Mouse (Mus musculus): Measurements from ENCODE around the gene Ptpn9.

Gene Ptpn9

DNA sequence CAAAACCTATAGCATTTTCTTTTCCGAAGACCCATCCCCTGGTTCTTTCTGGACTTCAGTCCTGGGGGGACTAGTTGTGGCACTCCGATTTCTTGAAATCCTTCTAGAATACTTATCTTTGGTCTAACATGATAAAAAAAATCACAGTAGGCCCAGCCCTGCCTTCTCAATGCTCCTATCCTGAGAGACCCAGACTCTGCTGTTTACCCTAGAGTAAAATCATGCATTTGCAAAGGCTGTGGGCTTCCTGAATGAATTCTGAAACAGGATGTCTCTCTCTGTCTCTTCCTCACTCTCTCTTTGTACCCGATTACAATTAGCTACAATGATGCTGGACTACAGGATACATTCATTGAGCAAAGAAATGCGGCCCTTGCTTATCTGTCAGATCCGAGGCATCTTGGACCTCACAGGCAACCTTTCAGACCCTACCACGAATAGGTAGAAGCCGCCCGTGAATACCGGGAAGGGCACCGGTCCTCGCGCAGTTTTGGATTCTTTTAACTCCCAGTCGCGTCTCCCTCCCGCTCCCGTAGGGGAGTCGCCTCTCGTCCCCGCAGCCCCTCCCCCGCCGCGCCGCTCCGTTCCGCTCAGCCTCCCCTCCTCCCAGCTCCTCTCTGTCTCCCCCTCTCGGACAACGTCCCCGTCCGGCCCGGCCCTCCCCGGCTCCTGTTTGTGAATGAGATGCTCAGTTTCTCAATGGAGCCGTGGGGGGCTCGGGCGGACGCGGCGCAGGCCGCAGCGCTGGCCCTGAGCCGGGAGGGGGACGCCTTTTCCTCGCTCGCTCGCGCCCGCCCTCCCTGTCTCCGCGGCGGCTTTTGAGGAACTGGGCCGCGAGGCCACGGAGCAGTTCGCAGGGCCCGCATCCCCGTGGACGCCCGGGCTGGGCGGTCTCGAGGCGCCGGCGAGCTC is at the start of gene Ptpn9:
Gene Ptpn9 (plus strand): TSS at position 638 of the 912 bp plus-strand sequence.
- 3% methylated on average over 62 of the region's 62 CpGs for WGBS

GRCm38 (mm10) chr9:56947481-56947880 is 47.2 kb upstream of the Ptpn9 start:
- WGBS = 21% methylated on average over 3 of the region's 3 CpGs

DNA sequence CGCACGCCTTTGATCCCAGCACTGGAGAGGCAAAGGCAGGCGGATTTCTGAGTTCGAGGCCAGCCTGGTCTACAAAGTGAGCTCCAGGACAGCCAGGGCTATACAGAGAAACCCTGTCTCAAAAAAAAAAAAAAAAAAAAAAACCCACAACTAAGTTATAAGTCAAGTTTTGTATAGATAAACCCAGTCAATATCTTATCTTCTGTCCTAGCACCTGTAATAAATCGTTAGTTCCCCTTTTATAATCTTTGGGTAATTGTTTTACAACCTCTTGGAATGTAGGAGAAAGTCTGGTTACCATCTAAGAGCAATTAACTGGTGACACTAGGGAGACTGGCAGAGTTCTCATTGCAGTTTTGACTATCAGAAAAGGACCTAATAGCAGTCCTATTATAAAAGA is 46.0 kb upstream of the Ptpn9 start:
- WGBS = 89% methylated on average over 5 of the region's 5 CpGs

DNA sequence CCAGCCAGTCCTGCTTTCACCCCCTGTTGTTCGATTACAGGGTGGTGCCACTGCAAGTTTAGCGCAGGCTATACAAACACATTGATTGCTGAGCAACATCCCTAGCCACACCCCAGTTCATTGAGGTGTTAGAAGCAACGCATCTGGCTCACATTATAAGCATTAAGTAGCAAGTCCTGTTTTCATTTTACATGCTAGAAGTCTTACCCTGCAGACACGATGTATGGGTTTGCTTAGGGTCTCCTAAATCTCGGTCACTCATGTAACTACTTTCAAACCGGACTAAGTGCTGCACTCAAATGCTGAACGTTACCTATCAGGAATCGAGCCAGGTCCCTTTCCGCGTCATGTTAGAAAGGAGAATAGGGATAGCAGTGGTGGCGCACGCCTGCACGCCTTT is 45.0 kb upstream of the Ptpn9 start:
- 24% methylated on average over 13 of the region's 13 CpGs for WGBS

- WGBS = under 1% methylated on average over 50 of the region's 50 CpGs
These were observed 44.0 kb upstream of the Ptpn9 start, which contains the start of gene Snupn for GRCm38 (mm10) chr9:56950414-56951400. Gene Snupn, plus strand, starts transcription at chr9:56950878.

DNA sequence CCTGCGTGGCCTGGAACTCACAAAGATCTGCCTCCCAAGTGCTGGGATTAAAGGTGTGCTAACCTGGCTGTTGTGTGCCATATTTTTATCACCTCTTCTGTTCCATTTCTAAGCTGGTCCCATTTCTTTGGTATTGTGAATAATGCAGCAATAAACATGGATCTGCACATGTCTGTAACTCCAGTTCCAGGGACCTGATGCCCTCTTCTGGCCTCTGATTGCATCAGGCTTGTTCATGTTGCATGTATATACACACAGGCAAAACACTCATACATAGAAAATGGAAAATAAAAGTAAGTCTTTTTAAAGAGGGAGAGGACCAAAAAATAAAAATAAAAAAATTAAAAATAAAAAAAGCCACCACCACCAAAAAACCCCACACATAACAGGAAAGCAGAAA is 41.2 kb upstream of the Ptpn9 start:
- 100% methylated on average over 1 of the region's 1 CpGs for WGBS

DNA sequence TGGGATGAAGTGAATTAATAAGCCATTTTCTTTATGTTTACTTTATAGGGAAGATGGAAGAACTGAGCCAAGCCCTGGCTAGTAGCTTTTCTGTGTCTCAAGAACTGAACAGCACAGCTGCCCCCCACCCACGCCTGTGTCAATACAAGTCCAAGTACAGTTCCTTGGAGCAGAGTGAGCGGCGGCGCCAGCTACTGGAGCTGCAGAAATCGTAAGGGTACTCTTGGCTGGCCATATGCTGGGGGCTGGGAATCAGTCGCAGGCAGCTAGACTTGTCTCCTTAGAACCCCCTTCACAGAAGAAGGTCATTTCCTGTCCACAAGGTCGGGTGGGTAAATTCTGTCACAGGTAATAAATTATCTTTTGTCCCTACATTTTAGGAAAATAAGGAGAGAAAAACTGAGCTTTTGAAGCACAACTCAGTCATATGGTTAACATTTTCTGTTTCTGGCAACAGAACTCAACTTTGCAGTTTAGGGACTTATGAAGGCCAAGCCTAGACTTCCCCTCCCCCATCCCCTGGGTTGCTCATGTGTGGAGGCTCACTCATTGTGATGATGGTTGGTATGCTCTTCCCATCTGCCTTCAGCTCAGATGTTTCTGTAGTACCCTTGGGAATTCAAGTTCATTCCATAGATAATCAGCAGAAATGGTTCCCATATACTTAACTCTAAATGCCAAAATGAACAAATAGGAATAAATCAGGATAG is 37.6 kb upstream of the Ptpn9 start:
- WGBS = 80% methylated on average over 7 of the region's 7 CpGs

DNA sequence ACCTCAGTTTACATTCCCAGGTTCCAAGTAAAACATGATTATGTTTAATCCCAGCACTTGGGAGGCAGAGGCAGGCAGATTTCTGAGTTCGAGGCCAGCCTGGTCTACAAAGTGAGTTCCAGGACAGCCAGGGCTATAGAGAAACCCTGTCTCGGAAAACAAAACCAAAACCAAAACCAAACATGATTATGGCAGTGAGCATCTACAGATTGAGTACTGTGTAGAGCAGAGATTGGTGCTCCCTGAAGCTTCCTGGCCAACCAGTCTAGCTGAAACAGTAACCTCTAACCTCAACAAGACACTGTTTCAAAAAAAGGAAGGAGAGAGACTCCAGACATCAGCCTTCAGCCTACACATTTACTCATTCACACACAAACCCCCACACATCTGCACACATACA is 36.0 kb upstream of the Ptpn9 start:
- WGBS = 99% methylated on average over 2 of the region's 2 CpGs

- WGBS = 98% methylated on average over 3 of the region's 3 CpGs
These were observed 33.1 kb upstream of the Ptpn9 start for GRCm38 (mm10) chr9:56961591-56961990.

- WGBS = 84% methylated on average over 2 of the region's 2 CpGs
These were observed 24.6 kb upstream of the Ptpn9 start for GRCm38 (mm10) chr9:56970158-56970557.

DNA sequence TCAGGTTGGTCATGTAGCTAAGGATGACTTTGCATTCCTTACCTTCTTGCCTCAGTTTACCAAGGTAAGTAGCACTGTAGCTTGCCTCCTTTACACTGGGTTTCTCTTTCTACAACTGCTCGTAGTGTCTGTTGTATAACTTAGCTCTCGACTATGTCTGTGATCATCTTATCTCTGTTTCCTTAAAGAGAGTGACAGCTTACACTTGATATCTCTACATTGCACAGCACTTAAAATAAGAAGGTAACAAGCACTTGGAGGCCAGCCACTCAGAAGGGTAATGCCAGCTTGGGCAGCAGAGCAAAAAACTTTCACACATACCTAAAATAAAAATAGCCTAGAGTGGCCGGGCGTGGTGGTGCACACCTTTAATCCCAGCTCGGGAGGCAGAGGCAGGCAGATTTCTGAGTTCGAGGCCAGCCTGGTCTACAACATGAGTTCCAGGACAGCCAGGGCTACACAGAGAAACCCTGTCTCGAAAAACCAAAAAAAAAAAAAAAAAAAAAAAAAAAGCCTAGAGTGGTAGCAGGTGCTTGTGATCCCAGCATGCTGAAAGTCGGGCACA is 20.7 kb upstream of the Ptpn9 start:
- 85% methylated on average over 8 of the region's 8 CpGs for WGBS

DNA sequence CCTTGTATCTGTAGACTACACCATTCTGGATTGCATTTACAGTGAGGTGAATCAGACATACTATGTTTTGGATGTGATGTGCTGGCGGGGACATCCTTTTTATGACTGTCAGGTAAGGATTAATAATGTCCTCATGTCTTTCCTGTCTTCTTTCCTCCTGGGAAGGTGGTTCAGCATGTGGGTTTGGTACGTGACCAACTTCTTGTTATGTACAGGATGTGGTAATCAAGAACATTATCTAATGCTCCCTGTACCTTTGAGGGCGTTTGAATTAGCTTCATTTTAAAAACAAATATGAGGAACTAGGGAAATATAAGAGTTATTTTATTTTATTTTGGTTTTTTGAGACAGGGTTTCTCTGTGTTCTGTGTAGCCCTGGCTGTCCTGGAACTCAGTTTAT is 19.5 kb upstream of the Ptpn9 start:
- WGBS = 89% methylated on average over 3 of the region's 3 CpGs

- WGBS = 92% methylated on average over 6 of the region's 6 CpGs
These were observed 14.5 kb upstream of the Ptpn9 start for GRCm38 (mm10) chr9:56980186-56980585.

DNA sequence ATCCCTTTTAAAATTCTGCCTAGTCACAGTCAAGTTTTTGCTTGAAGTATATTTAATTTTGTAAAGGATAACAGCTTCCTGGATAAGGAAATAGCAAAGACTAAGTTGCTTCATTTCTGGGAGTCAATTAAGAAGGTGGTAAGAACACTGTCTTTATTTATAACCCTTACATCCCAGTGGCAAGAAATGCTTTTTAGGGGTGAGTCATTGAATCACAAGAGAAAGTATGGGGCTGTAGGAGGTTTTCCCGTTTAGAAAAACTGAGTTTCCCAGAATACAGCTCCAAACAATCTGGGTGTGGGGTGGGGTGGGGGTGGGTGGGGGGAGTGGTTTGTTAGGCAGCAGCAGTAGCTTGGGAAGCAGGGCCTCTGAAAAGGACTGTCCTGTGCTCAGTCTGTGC is 13.2 kb upstream of the Ptpn9 start:
- WGBS = 13% methylated on average over 1 of the region's 1 CpGs

GRCm38 (mm10) chr9:56995198-56996027 is 690 bp downstream of the Ptpn9 start:
- under 1% methylated on average over 79 of the region's 80 CpGs for WGBS

GRCm38 (mm10) chr9:56996028-56996346 is 1.3 kb downstream of the Ptpn9 start:
- WGBS = 2% methylated on average over 5 of the region's 5 CpGs

DNA sequence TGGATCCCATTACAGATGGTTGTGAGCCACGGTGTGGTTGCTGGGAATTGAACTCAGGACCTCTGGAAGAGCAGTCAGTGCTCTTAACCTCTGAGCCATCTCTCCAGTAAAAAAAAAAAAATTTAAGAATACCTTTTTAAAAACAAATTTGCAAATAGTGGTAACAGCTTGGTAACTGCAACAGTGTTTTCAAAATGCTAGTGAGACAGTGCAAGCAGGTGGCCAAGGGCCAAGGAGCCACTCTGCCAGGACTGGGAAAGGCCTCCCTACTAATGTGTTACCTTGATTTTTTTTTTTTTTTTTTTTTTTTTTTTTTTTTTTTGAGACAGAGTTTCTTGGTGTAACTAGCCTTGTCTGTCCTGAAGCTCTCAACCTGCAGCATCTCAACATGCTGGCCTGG is 2.5 kb downstream of the Ptpn9 start:
- WGBS = 64% methylated on average over 1 of the region's 1 CpGs

DNA sequence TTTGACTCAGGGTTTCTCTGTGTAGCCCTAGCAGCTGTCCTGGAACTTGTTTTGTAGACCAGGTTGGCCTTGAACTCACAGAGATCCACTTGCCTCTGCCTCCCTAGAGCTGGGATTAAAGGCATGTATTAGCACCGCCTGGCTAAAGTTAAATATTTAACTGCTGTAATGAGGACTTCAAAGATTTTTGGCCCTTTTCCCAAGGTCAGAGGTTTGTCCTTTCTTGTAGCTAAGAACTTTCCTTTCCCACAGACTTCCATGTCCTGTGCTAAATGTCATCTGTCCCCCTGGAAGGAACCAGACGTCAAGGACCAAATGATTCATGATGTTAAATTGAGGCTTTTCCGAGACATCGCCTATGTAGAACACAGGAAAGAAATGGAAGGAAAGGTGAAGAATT is 8.3 kb downstream of the Ptpn9 start:
- WGBS = 61% methylated on average over 4 of the region's 4 CpGs

DNA sequence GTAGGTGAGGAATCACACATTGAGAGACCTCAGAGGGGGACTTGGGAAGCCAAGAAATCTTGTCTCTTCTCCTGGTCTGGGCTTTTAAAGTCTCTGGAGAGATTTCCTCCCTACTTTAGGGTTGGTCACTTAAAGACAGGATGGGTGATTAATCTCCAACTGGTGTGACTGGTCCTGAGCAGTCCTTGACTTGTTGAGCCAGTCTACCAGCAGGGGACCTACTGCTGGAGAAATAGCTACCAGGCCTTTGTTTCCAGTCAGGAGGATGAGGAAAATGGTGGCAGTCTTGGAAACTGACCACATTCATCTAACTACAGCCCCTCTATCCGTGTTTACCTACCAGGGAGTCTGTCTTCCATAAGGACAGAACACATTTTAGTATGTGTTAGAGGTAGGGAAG is 17.7 kb downstream of the Ptpn9 start:
- 80% methylated on average over 1 of the region's 1 CpGs for WGBS

GRCm38 (mm10) chr9:57012895-57013294 is 18.2 kb downstream of the Ptpn9 start:
- 80% methylated on average over 4 of the region's 4 CpGs for WGBS

GRCm38 (mm10) chr9:57013756-57014155 is 19.0 kb downstream of the Ptpn9 start:
- WGBS = 89% methylated on average over 1 of the region's 1 CpGs
